Mouse (Mus musculus) heart, adult 9 months (tissue): ENCODE measurements around the gene Ncbp2.

Source experiments
- DNase-seq, 2 experiments: peaks; one replicate each; pipeline ENCODE4 v3.0.0; 2022; ENCODE audit warnings: low spot score in 2 of 2

Gene Ncbp2

DNA sequence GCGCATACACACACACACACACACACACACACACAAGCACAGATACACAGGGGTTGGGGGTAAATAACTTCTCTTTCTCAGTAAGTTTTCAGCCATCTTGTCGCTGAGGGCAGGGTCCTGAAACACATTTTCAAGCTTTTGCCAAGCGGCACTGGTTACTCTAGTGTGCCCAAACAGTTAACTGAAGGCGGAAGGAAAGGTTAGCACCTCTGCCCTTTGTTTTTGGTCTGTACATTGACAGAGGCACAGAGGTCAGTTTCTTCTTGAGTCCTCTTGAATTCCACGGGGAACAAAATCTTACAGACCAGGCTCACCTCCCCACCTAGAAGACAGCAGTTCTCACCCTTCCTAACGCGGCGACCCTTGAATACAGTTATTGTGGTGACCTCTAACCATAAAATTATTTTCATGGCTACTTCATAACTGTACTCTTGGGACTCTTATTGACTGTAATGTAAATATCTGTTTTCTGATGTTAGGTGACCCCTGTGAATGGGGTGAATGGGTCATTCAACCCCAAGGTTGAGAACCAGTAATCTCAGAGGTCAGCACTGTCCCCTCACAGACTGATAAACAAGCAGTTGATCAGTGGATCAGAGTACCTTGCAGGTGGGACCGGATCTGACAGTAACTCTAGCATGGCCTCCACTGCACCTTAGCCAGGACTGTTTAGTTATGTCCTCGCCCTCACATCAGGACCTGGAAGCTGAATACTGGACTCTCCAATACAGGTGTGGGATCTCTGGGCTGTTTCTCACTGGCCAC, 60.4 kb downstream of the Ncbp2 start:
- no peak for DNase-seq

DNA sequence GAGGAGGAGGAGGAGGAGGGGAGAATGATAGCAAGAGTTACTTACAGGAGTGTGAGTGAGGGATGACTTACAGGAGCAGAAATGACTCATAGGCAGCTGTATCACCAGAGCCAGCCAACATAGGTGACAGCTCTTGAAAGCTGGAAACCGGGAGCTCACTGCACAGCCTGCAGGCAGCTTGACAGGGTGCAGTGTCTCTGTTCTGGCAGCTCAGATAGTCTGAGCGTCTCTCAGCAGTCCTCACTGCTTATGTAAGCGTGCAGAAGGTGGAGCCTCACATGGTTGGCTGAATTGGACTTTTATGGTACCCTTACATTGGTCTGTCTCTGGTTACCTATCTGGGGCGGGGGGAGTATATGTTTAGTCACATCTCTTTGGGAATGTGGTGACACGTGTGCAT, 61.6 kb downstream of the Ncbp2 start:
- no peak for DNase-seq

DNA sequence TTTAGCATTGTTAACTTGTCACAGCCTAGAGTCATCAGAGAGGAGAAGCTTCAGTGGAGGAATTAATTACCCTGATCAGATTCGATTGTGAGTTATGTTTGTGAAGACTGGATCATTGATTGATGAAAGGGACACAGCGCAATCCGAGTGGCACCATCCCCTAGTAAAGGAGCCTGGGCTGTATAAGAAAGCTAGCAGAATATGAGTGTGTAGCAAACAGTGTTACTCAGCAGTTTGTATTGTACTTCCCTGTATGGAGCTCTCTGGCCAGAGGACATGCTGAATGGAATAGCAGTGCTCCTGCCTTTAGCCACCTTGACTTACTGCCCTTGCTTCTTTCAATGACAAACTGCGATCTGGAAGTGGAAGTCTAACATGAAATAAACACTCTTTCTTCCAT, 62.0 kb downstream of the Ncbp2 start:
- no peak for DNase-seq
